Mouse (Mus musculus) limb, embryonic 10.5 days (tissue): ENCODE measurements around the gene Galk1. TPM values are rescaled to one million over a fixed set of nuclear protein-coding genes. Genes with fewer than 3 reads are reported as not detected.
A peak's percentile ranks its signal among the peaks of the same experiment; 100 is the strongest.

Experiments used
- DNase-seq: peaks from one replicate; pipeline ENCODE4 v3.0.0-alpha.2; 2017; ENCODE audit warnings: low spot score
- H3K27ac ChIP-seq: fragments of 300-500 bp; sonication (generic); 2 replicates; pipeline ENCODE4 v1.5.1; 2016; ENCODE audit warnings: mild to moderate bottlenecking
- H3K27me3 ChIP-seq: fragments of 300-500 bp; sonication (generic); 2 replicates; pipeline ENCODE4 v1.6.1; 2016; ENCODE audit warnings: low read depth, mild to moderate bottlenecking; ENCODE audit not compliant: poor library complexity, severe bottlenecking
- H3K36me3 ChIP-seq: fragments of 300-500 bp; sonication (generic); 2 replicates; pipeline ENCODE4 v1.6.1; 2016; ENCODE audit warnings: mild to moderate bottlenecking, moderate library complexity
- H3K4me1 ChIP-seq: fragments of 300-500 bp; sonication (generic); 2 replicates; pipeline ENCODE4 v1.6.1; 2016
- H3K4me3 ChIP-seq: fragments of 300-500 bp; sonication (generic); 2 replicates; pipeline ENCODE4 v1.5.1; 2016; ENCODE audit warnings: mild to moderate bottlenecking, moderate library complexity
- H3K9me3 ChIP-seq: fragments of 300-500 bp; sonication (generic); replicated peaks from 2 replicates; pipeline ENCODE4 v1.6.1; 2016; ENCODE audit warnings: mild to moderate bottlenecking
- WGBS: fragments of 180-500 bp; shearing (Covaris S2); methylation state at CpG from one replicate; pipeline ENCODE4 v1.1.7; 2016; 5-methylcytosine and 5-hydroxymethylcytosine counted together
- polyA plus RNA-seq: library from polyadenylated mRNA; unstranded; fragments of >200 nt; fragmentation: Nextera tagmentation; extraction: Ambion mirVana; gene quantifications from 2 replicates; pipeline ENCODE4 v1.2.1, GENCODE M21; 2016

The Galk1 gene
- polyA plus RNA-seq, 1 experiment from 2014 or later, result 243 TPM

GRCm38 (mm10) chr11:116043286-116043685, 30.8 kb upstream of the Galk1 start:
- DNase-seq, result no peak
- peaks cover 97% of the 10 kb centered on the region for H3K36me3 ChIP-seq
- no peak overlapping the region for H3K27ac ChIP-seq
- no peaks in the 10 kb centered on the region for H3K4me1 ChIP-seq
- H3K4me3 ChIP-seq, result no peak overlapping the region
- WGBS, result 95% methylated on average over 1 of the region's 1 CpGs
- H3K27me3 ChIP-seq, result no peaks in the 10 kb centered on the region
- no peaks in the 10 kb centered on the region for H3K9me3 ChIP-seq

DNA sequence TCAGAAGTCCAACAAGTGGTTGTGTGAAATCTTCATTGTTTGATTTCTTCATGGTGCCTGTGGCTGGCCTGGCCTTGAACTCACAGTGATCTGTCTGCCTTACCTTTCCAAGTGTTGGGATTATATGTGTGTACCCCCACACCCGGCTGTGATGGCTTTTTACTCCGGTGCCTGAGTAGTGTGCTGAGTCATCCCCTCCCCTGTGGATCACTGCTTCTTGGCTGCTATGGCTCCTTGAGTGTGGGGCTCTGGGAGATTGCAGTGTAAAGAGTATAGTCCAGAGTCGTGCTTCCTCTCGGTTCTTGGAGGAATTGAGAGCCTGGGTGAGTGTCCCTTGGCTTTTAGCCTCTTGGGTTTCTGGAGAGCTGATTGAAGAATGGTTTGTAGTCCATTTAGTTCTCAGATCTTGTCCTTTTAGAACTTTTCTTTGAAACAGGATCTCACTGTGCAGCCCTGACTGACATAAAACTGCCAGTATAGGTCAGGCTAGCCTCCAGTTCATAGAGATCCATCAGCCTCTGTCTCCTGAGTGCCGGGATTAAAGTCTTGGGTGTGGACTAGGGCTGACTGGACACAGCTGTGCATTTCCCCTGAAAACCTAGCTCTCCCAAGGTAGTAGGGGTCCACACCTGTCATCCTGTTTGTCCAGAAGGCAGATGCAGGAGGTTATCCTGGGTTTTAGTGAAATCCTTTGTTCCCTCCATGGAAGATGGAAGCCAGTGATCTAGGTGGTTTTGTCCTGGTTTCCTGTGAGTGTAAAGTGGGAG, 30.0 kb upstream of the Galk1 start:
- 72% methylated on average over 5 of the region's 5 CpGs for WGBS
- Histone ChIP-seq H3K27ac (no peak overlapping the region), H3K9me3 (no peaks in the 10 kb centered on the region), H3K4me3 (no peak overlapping the region), H3K4me1 (no peaks in the 10 kb centered on the region), H3K36me3 (peaks cover 97% of the 10 kb centered on the region), H3K27me3 (no peaks in the 10 kb centered on the region)
- no peak for DNase-seq

DNA sequence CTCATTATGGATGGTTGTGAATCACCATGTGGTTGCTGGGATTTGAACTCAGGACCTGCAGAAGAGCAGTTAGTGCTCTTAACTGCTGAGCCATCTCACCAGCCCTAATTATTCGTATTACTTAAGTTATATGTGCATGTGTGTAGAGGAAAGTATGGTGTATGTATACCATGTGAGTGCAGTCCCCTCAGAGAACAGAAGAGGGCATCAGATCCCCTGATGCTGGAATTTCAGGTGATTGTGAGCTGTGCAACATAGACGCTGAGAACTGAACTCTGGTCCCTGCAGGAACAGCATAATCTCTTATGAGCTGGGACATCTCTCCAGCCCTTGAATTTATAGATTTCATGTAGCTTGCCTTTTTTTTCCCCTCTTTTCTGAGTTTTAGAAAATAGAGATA, 29.3 kb upstream of the Galk1 start:
- H3K27me3 ChIP-seq, result no peaks in the 10 kb centered on the region

GRCm38 (mm10) chr11:116040593-116040992, 28.1 kb upstream of the Galk1 start:
- Histone ChIP-seq H3K27me3 (no peaks in the 10 kb centered on the region), H3K27ac (no peak overlapping the region), H3K9me3 (no peaks in the 10 kb centered on the region), H3K4me1 (no peaks in the 10 kb centered on the region), H3K36me3 (peaks cover 90% of the 10 kb centered on the region), H3K4me3 (no peak overlapping the region)
- 93% methylated on average over 6 of the region's 6 CpGs for WGBS
- DNase-seq, result no peak

More for the DNA sequence above, 29.3 kb upstream of the Galk1 start:
- H3K4me3 ChIP-seq, result no peak overlapping the region
- H3K4me1 ChIP-seq, result no peaks in the 10 kb centered on the region
- peaks cover 95% of the 10 kb centered on the region for H3K36me3 ChIP-seq
- H3K27ac ChIP-seq, result no peak overlapping the region
- WGBS, result 97% methylated on average over 2 of the region's 2 CpGs
- DNase-seq, result no peak
- H3K9me3 ChIP-seq, result no peaks in the 10 kb centered on the region

DNA sequence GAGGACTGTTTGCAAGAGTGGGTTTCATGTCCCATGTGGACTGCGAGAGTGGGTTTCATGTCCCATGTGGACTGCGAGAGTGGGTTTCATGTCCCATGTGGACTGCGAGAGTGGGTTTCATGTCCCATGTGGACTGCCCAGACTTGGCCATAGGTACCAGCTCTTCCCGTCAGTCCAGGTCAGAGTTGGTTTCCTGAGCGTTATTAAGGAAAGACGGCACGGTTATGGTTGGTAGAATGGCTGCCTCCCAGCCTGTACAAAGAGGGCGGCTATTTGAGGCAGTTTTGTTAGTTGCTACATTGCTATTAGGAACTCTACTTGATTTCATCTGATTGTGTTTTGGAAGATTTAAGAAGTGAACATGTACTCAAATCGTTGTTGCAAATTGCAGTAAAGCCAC, 25.3 kb upstream of the Galk1 start:
- no peaks in the 10 kb centered on the region for H3K9me3 ChIP-seq
- peaks cover 4% of the 10 kb centered on the region; the same call in 1 of the 2 replicates for H3K4me1 ChIP-seq
- H3K27ac ChIP-seq, result no peak overlapping the region
- H3K4me3 ChIP-seq, result no peak overlapping the region
- no peak for DNase-seq
- 92% methylated on average over 9 of the region's 9 CpGs for WGBS
- peaks cover 90% of the 10 kb centered on the region for H3K36me3 ChIP-seq
- no peaks in the 10 kb centered on the region for H3K27me3 ChIP-seq

DNA sequence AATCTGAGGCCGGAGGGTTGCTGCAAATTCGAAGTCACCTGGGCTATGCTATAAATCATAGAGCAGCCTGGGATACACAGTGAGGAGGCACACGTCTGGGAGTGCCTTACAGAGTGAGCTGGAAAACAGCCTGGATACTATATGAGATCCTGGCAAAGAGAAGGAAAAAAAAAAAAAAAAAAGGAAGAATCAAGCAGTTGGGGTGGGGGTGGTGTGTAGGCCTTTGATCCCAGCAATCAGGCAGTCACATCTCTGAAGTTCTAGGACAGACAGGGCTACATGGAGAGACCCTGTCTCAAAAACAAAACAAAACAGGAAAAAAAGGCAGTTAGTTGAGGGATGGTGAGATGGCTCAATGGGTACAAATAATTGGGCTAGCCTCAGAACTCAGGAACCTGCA, 24.2 kb upstream of the Galk1 start:
- WGBS, result 77% methylated on average over 3 of the region's 3 CpGs

DNA sequence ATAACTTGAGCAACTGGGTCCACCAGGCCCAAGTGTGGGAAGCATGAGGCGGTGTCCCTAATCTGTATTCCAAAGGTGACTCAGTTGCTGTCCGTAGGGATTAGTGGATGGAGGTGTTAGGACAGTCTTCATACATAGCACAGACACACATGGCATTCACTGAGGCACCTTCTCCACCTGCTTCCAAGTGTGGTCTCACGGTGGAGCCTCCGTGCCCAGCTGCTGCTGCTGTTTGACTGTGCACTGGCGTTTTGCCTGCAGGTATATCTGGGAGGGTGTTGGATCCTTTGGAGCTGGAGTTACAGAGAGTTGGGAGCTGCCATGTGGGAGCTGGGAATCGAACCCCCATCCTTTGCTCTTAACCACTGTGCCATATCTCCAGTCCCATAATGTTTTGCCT, 22.1 kb upstream of the Galk1 start:
- WGBS, result 95% methylated on average over 6 of the region's 6 CpGs
- H3K27ac ChIP-seq, result no peak overlapping the region
- peaks cover 72% of the 10 kb centered on the region for H3K36me3 ChIP-seq
- H3K4me3 ChIP-seq, result no peak overlapping the region
- H3K9me3 ChIP-seq, result no peaks in the 10 kb centered on the region
- peaks cover 20% of the 10 kb centered on the region for H3K4me1 ChIP-seq
- H3K27me3 ChIP-seq, result no peaks in the 10 kb centered on the region
- no peak for DNase-seq

More for the DNA sequence above, 24.2 kb upstream of the Galk1 start:
- no peak for DNase-seq
- no peak overlapping the region for H3K27ac ChIP-seq
- H3K27me3 ChIP-seq, result no peaks in the 10 kb centered on the region
- H3K9me3 ChIP-seq, result no peaks in the 10 kb centered on the region
- H3K4me3 ChIP-seq, result no peak overlapping the region
- H3K4me1 ChIP-seq, result peaks cover 12% of the 10 kb centered on the region
- peaks cover 90% of the 10 kb centered on the region for H3K36me3 ChIP-seq

- 33% methylated on average over 14 of the region's 14 CpGs for WGBS
- Histone ChIP-seq H3K36me3 (peaks cover 41% of the 10 kb centered on the region), H3K4me3 (peak overlapping the region; percentile 74), H3K4me1 (peaks cover 23% of the 10 kb centered on the region), H3K27ac (peak overlapping the region; percentile 99), H3K9me3 (no peaks in the 10 kb centered on the region), H3K27me3 (no peaks in the 10 kb centered on the region)
- peak; percentile 57 for DNase-seq
Observed at GRCm38 (mm10) chr11:116030898-116031845, 18.7 kb upstream of the Galk1 start.

DNA sequence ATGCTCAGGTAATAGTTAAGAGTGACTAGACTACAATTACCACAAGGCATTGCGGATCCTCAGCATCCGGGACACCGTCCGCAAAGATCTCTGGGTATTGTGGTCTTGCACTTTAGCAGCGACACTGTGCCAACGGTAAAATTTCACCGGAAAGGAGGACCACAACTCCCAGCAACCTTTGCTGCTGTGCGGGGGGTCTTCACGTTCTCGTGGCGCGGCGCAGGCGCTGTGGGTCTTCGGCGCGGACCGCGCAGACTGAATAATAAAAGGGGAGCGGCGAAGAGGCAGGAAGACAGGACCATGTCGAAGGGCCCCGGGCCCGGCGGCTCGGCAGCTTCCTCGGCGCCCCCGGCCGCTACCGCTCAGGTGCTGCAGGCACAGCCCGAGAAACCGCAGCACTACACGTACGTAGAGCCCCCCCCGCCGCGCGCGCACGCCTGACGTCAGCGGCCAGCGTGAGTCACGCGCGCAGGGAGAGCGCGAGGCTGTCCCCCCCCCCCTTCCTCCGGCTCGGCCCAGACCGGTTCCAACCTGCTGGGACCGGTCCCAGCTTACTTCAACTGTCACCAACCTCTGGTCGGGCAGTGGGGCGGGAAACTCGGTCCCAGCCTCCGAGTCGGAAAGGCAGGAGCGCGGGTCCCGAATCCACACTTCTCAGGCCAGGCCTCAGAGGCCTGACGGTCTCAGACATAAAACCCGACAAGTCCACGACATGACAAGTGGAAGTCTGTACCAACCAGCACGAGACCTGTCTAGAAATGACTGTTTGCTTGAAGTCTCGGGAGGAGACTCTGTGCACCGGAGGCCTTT, 17.8 kb upstream of the Galk1 start, which contains the start of gene Unk:
Unk (plus strand) TSS at position 235 of the 810 bp plus-strand sequence.
- Histone ChIP-seq H3K36me3 (peaks cover 36% of the 10 kb centered on the region), H3K9me3 (no peaks in the 10 kb centered on the region), H3K4me3 (peak within 1 kb of the TSS; percentile 74), H3K4me1 (peaks cover 23% of the 10 kb centered on the region), H3K27me3 (no peaks in the 10 kb centered on the region), H3K27ac (peak within 1 kb of the TSS; percentile 99)
- peak; percentile 98 for DNase-seq
- WGBS, result under 1% methylated on average over 65 of the region's 67 CpGs

DNA sequence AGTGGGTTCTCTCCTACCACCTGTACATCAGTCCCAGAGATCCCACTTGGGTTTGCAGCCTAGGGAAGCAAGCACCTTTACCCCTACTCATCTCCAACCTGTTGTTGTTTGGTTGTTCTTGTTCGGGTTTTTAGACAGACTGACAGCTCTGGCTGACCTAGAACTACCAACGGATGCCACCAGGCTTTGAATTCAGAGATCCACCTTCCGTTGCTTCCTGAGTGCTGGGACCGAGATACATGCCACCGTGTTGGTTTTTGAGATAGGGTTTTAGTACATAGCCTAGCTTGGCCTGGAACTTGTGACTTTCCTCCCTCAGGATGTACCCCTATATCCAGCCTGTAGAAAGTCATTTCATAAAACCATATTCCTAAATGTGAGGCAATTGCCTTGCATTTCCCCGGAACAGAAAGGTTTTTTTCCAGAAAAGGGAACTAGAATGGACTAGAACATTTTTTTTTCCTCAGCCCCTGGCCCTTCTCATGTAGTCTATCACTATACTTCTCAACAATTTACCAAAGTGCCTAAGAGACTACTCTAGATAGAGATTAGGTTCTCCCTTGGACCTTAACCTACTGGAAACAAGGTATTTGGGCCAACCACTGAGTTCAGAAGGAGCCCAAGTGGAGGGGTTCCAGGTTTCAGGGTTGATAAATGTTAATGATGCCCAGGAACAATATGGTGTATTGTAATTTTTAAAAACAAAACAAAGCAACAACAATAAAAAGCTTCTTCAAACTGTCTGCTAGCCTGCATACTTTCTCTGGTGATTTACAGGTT, 16.8 kb upstream of the Galk1 start:
- Histone ChIP-seq H3K36me3 (peaks cover 26% of the 10 kb centered on the region), H3K9me3 (no peaks in the 10 kb centered on the region), H3K4me1 (peaks cover 23% of the 10 kb centered on the region), H3K27me3 (no peaks in the 10 kb centered on the region), H3K27ac (peak overlapping the region; percentile 99), H3K4me3 (peak overlapping the region; percentile 74)
- no peak for DNase-seq
- 89% methylated on average over 6 of the region's 6 CpGs for WGBS

DNA sequence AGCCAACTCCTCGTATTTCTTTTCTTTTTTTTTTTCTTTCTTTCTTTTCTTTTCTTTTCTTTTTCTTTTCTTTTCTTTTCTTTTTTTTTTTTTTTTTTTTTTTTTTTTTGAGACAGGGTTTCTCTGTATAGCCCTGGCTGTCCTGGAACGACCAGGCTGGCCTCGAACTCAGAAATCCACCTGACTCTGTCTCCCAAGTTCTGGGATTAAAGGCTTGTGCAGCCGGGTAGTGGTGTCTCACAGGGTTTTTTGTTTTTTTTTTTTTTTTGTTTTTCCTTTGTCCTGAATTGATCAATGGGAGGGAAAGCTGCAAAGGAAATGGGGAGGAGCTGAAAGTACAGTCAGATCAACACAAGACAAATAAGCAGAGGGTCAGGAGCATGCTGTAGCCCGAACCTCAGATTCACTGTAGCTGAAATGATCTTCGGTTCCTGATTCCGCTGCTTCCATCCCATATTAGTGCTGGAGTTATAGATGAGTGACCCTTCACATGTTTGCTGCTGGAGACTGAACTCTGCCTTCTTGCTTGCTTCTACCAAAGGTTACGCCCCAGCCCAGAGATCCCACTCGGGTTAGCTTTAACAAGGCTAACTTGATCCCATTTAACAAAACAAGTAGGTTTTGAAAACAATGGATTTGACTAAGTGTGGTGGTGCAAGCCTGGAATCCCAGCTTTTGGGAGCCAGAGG, 15.8 kb upstream of the Galk1 start:
- Histone ChIP-seq H3K27ac (no peak overlapping the region), H3K36me3 (peaks cover 23% of the 10 kb centered on the region), H3K27me3 (no peaks in the 10 kb centered on the region), H3K4me1 (peaks cover 23% of the 10 kb centered on the region), H3K4me3 (no peak overlapping the region), H3K9me3 (no peaks in the 10 kb centered on the region)
- 85% methylated on average over 9 of the region's 9 CpGs for WGBS
- no peak for DNase-seq
